Mouse (Mus musculus) 416B (cell line): ENCODE results near the gene Hoxa2.

ENCODE experiments used
- DNase-seq: peaks from one replicate; pipeline ENCODE4 v3.0.0; 2011; ENCODE audit warnings: low read depth

Gene Hoxa2

DNA sequence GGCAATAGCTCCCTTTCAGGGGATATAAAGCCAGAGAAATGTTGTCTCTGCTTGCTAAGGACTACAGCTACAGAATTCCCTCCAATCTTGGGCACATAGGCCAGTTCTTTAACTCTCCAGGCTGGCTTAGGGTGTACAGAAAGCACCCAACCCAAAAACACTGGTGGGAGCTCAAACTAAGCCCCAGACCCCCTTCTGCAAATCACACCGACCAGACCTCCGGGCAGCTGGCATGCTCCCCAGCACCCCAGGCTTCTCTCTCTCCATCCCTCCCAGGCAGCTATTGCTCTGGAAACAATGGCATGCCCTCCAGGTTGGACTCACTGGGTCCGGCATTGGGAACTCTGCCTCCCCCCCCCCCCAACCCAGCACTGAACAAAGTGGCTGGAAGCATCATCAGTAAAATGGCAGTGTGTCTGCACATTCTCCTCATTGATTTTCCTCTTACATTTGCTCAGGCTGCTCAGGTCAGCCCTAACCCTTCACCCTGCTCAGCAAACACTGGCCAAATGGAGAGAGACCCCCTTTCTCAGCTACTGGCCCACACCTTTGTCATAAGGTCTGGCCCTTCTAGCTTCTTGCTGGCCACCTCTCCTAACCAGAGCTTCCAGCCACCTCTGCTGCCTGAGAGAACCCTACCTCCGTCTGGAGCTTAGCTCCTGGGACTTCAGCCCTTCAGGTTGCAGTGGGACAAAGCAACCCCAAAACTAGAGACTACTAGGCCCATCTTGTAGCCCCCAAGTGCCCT lies 14.5 kb upstream of the Hoxa2 start:
- DNase-seq = no peak

DNA sequence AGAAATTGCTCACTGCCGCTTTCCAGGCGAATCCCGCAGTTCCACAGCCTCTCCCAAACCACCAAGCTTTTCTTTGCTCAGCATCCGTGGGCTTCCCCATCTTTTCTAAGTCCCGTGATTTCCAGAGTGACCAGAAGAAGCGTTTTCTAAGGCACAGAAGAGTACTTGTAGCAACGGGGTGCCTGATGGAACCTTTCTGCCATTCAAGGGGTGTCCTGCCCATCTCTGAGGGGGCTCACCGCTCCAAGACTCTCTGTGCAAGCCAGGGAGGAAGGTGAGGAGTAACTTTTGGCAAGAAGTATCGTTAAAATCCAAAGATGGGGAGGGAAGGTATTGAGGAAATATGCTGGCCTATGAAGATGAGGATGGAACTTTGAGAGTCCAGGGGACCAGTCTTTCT lies 13.2 kb upstream of the Hoxa2 start:
- no peak for DNase-seq

GRCm38 (mm10) chr6:52177061-52177735 lies 12.6 kb upstream of the Hoxa2 start, which contains the start of gene 5730596B20Rik:
5730596B20Rik (plus strand) TSS chr6:52177498.
- no peak for DNase-seq

- DNase-seq = no peak
These were observed 11.8 kb upstream of the Hoxa2 start for GRCm38 (mm10) chr6:52176391-52176790.

DNA sequence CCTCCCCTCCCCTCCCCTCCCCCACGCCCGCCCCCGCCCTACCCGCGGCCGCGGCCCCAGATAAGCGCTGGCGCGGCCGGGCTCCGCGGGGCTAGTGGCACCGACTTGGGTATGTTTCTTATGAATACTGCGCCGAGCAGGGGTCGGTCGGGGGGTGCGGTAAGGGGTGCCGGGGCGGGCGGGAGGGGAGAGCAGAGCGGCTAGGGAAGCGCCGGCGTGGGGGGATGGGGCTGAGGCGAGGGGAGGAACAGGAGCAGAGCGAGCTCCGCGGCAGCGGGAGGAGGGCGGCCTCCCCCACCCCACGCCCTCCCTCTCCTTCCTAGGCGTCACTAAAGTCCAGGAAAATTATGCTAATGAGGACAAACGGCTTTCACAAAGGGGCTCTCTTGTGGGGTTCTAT lies 11.2 kb upstream of the Hoxa2 start:
- no peak for DNase-seq

GRCm38 (mm10) chr6:52174968-52175751 lies 10.5 kb upstream of the Hoxa2 start:
- DNase-seq = no peak

DNA sequence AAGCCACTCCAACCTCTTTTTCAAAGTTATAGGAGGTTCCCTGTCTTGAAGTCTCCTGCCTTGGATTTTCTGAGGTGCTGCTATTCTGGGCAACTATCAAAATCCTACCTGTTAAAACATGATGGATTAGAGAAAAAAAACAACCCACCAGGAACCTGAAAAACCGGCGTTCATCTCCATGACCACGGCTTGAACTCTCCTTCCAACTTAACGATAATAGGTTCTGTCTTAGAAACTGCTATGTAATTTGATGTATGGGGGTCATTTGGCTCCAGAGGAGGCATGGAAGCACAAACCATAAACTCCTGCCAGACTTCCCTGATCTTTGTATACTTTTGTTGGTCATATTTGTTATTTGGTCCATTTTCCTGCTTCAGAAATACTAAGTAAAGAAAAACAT lies 9.0 kb upstream of the Hoxa2 start:
- no peak for DNase-seq

DNA sequence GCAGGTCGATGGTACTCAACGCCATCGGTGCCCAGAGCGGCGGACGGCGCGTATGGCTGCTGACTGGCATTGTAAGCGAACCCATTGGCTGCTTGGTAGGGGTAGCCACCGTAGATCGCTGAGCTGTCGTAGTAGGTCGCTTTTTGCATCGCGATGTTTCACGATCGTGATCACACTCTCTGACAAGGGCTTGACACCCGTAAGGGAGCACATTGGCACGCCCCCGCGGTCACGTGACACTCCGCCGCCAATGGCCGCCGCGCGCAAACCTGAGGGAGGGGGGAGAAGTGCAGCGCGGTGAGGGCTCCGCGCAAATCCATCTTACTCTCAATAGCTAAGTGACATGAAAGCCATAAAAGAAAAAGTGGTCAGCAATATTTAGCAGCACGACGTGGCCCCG lies 7.9 kb upstream of the Hoxa2 start:
- no peak for DNase-seq

DNA sequence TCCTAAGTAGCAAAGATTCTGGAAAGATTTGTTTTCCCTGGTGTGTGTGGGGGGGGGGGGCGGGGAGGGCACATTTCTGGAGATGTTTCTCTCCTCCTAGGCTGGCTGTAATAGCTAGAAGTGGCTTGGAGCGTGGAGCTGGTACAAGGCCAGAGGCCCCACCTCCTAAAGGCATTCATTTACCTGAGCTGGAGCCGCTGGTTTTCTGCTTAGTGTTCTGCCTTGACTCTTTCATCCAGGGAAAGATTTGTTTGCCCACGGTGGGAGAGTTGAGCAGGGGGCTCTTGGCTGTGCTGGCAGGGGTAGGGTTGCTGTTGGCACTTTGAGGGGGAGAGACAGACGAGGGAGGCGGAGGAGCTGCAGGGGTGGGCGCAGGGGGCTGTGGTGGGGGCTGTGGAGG lies 7.3 kb upstream of the Hoxa2 start:
- no peak for DNase-seq

- no peak for DNase-seq
These were observed 6.7 kb upstream of the Hoxa2 start for GRCm38 (mm10) chr6:52171331-52171730.

DNA sequence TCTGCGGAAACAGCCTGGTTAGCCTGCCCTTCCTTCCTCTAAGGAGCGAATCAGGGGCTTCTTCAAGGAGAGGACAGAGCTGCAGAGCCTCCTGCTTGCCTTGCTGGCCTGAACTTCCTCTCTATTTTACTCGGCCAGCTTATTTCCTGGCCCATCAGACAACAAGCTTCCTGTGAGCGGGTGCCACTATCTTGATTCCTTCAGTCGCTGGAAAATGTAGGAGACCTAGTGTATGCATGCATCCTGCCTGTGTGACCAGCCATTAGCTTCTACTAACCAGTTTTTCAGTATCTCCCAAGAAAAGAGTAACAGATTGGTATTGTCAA lies 6.2 kb upstream of the Hoxa2 start:
- no peak for DNase-seq

DNA sequence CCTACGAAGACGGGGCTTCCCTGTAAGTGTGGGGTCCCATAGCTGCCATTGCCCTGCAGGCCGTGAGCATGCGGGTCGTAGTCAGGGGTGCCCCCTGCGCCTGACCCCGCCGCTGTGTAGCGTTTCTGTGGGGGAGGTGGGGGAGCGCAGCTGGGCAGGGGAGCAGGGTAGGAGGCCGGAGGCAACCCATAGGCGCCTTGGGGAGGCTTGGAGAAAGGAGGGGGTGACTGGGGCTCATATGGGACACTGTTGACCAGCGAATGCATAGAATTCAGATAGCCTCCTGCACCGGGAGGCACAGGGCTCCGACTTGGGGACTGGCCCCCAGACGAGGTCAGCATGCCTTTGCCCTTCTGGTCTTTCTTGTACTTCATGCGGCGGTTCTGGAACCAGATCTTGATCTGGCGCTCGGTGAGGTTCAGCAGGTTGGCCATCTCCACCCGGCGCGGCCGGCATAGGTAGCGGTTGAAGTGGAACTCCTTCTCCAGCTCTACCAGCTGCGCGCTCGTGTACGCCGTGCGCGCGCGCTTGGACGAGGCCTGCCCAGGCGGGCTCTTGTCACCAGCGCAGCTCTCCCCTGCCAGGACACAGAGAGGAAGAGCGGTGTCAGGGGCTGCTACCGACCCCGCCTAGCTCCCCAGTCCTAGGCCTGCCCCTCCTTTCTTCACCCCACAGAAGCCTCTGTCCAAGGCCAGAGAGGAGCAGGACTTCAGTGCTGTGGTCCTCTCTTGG lies 5.7 kb upstream of the Hoxa2 start:
- DNase-seq = no peak

GRCm38 (mm10) chr6:52169499-52170165 lies 5.0 kb upstream of the Hoxa2 start:
- DNase-seq = no peak

DNA sequence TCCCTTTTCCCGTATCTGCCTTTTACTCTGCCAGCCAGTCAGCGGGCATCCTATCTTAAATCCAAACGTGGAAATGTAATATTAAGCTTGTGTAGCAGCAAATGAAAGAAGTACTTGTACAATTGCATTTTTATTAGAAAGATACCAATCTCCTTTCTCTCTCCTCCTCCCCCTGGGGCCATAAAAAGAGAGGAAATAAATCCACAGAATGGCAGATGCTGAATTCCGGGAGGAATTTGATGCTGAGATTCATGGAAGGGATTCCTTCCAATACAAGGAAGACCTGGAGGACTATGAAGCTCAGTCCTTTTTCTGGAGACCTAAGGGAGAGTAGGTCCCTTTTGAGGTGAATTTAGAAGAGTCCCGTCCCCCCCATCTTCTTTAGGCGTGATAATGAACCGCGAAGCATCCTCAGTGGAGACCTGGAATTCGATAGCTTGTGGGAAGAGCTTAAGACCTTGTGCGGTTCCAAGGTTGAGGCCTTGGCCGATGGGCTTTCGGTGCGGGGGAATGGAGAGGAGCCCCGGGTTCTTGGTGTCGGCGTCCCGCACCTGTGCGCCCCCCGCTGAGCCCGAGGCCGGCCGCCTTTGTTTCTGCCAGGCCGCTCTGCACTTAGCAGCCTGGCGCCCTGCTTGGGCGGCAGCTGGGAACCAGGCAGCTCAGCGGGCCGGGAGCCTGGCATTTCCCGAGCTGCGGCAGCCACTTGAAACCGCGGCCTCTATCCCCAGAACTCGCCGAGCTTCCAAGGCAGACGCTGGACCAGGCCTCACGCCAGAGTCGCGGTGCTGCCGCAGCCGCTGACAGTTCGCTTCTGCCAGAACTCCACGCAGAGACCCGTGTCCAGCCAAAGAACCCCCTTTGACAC lies 3.8 kb upstream of the Hoxa2 start:
- no peak for DNase-seq

GRCm38 (mm10) chr6:52167736-52168161 lies 3.1 kb upstream of the Hoxa2 start:
- no peak for DNase-seq

DNA sequence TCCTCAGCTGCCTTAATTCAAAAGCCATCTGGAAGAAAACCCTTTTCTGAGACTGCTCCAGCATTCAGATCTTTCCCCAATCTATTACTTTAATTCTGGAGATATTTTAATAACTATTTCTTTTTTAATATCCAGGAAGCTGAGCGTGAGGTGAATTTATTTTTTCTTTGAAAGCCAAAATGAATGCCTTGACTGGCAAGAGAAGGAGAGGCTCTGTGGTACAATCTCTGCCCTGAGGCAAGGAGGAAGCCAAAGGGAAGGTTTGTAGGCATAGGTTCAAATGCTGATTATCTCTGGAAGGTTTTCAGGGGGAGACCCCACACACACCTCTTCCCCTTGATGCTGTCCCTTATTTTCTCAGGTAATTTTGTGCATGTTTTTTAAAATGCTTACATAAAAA lies 2.5 kb upstream of the Hoxa2 start:
- DNase-seq = no peak

DNA sequence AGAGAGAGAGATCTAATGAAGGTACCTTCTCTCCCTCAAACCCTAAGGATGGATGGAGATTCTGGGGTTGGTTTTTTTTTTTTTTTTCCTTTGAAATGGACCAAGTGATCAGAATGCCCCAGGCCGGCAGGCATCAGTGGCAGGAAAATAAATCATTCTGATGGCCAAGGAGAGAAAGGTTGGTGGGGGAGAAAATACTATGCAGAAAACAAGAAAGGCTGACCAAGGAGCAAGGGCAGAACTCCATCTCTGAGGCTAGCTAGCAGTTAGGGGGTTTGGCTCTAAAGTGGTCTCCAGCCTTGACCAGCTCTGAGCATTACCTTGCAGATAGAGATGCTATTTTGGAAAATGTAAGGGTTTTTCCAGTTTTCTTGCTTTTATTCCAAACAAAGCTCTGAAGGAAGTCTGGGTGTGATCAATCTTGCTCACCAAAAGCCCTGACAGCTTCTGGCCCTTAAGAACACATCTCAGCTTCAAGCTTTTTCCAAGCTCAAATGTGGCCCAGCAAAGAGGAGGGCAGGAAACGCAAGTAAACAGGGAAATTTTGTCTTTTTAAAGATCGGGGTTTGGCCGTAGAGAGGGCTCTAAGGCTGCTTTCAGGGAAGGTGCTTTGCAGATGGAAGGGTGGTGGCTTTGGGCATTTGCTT lies 1.9 kb upstream of the Hoxa2 start:
- DNase-seq = no peak

GRCm38 (mm10) chr6:52165441-52166370 lies 1.1 kb upstream of the Hoxa2 start:
- no peak for DNase-seq

DNA sequence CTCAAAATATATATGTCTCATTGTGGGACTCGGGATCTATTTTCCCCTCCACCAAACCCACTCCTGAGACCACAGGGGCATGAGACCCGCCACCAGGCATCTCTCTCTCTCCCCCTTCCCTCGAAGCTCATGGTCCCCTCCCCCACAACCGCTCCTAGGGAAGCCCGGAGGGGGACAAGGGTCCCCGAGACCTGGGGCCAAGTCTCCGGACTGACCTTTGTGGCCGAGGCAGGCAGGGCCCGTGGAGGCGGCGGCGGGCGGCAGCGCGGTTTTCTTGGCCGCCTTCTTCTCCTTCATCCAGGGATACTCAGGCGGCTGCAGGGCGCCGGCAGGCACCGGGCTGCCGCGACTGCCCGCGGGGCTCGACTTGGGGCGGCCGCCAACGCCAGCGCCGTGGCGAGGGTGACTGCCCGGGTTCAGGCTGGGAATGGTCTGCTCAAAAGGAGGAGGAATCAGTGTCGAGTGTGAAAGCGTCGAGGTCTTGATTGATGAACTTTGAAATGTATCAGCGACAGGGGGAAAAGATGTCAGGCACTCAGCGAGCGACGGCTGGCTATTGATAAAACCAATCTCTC lies 493 bp downstream of the Hoxa2 start:
- DNase-seq = no peak
